Mouse (Mus musculus) forebrain, embryonic 16.5 days (tissue): Measurements from ENCODE around the gene Emp3. TPM values are rescaled to one million over a fixed set of nuclear protein-coding genes. Genes with fewer than 3 reads are reported as not detected.
"Not testable (repeated sequence)": the region's sequence is repeated elsewhere in the genome, so short reads cannot be mapped to it uniquely, and the experiment has no call there.

Experiments used
- ATAC-seq: fragments of 200-750 bp; cut with Nextera tagmentation; 2 replicates; pipeline ENCODE4 v1.8.0; 2017; ENCODE audit warnings: mild to moderate bottlenecking, moderate library complexity
- H3K27ac ChIP-seq: fragments of 300-500 bp; sonication (generic); 2 replicates; pipeline ENCODE4 v1.5.1; 2014; ENCODE audit warnings: low read length, control low read depth
- H3K27me3 ChIP-seq: fragments of 300-500 bp; sonication (generic); replicated peaks from 2 replicates; pipeline ENCODE4 v1.6.1; 2014; ENCODE audit warnings: low read length; ENCODE audit not compliant: control insufficient read depth, insufficient read depth
- H3K36me3 ChIP-seq: fragments of 300-500 bp; sonication (generic); 2 replicates; pipeline ENCODE4 v1.6.1; 2014; ENCODE audit not compliant: control insufficient read depth, insufficient read depth
- H3K4me1 ChIP-seq: fragments of 300-500 bp; sonication (generic); replicated peaks from 2 replicates; pipeline ENCODE4 v1.6.1; 2014; ENCODE audit warnings: low read length; ENCODE audit not compliant: control insufficient read depth, insufficient read depth
- H3K4me2 ChIP-seq: fragments of 300-500 bp; sonication (generic); 2 replicates; pipeline ENCODE4 v1.6.1; 2014; ENCODE audit warnings: mild to moderate bottlenecking, low read length, control low read depth
- H3K4me3 ChIP-seq: fragments of 300-500 bp; sonication (generic); replicated peaks from 2 replicates; pipeline ENCODE4 v1.5.1; 2014; ENCODE audit warnings: mild to moderate bottlenecking, low read length, control low read depth
- H3K9ac ChIP-seq: fragments of 300-500 bp; sonication (generic); replicated peaks from 2 replicates; pipeline ENCODE4 v1.6.1; 2014; ENCODE audit warnings: low read depth, low read length, control low read depth
- H3K9me3 ChIP-seq: fragments of 300-500 bp; sonication (generic); 2 replicates; pipeline ENCODE4 v1.6.1; 2016; ENCODE audit warnings: low read length; ENCODE audit not compliant: control insufficient read depth
- WGBS: fragments of 180-500 bp; shearing (Covaris S2); extraction: QIAGEN DNeasy Blood & Tissue Kit; methylation state at CpG from one replicate; pipeline ENCODE4 v1.1.7; 2014; 5-methylcytosine and 5-hydroxymethylcytosine counted together
- polyA plus RNA-seq: library from polyadenylated mRNA; unstranded; fragments of >200 nt; fragmentation: Nextera tagmentation; extraction: Ambion mirVana; gene quantifications from 2 replicates; pipeline ENCODE4 v1.2.1, GENCODE M21; 2015

Gene Emp3
- 19.2 and 21.6 TPM in 2 replicates for polyA plus RNA-seq

GRCm38 (mm10) chr7:45921242-45921621 lies at the start of gene Emp3:
Emp3 (minus strand) TSS chr7:45921404.
- H3K36me3 ChIP-seq: no peaks in the 10 kb centered on the region
- no peaks in the 10 kb centered on the region for H3K9me3 ChIP-seq
- no peaks in the 10 kb centered on the region for H3K27me3 ChIP-seq
- no peak within 1 kb of the TSS for H3K4me2 ChIP-seq
- H3K9ac ChIP-seq: no peak within 1 kb of the TSS
- H3K27ac ChIP-seq: no peak within 1 kb of the TSS
- WGBS: 42% methylated on average over 9 of the region's 9 CpGs
- peaks cover 26% of the 10 kb centered on the region for H3K4me1 ChIP-seq
- ATAC-seq: no peak
- H3K4me3 ChIP-seq: no peak within 1 kb of the TSS

- H3K4me1 ChIP-seq: no peaks in the 10 kb centered on the region
- no peaks in the 10 kb centered on the region for H3K36me3 ChIP-seq
- H3K9me3 ChIP-seq: no peaks in the 10 kb centered on the region
- H3K4me2 ChIP-seq: no peak overlapping the region
- H3K9ac ChIP-seq: no peak overlapping the region
- H3K4me3 ChIP-seq: no peak overlapping the region
- H3K27ac ChIP-seq: no peak overlapping the region
- no peaks in the 10 kb centered on the region for H3K27me3 ChIP-seq
- WGBS: 71% methylated on average over 4 of the region's 4 CpGs
- no peak for ATAC-seq
Observed at GRCm38 (mm10) chr7:45956611-45957010, 35.4 kb upstream of the Emp3 start.

GRCm38 (mm10) chr7:45949061-45949460 lies 27.9 kb upstream of the Emp3 start:
- 82% methylated on average over 4 of the region's 4 CpGs for WGBS
- Histone ChIP-seq H3K4me2 (no peak overlapping the region), H3K36me3 (no peaks in the 10 kb centered on the region), H3K4me1 (no peaks in the 10 kb centered on the region), H3K27me3 (no peaks in the 10 kb centered on the region), H3K9ac (no peak overlapping the region), H3K4me3 (no peak overlapping the region), H3K27ac (no peak overlapping the region), H3K9me3 (no peaks in the 10 kb centered on the region)
- ATAC-seq: no peak

- not testable (repeated sequence) for ATAC-seq, H3K27me3 ChIP-seq, H3K9me3 ChIP-seq, H3K4me1 ChIP-seq, H3K27ac ChIP-seq, H3K4me3 ChIP-seq, H3K9ac ChIP-seq, H3K36me3 ChIP-seq, H3K4me2 ChIP-seq
- 83% methylated on average over 1 of the region's 1 CpGs for WGBS
Observed at GRCm38 (mm10) chr7:45943280-45943679, 22.1 kb upstream of the Emp3 start.

DNA sequence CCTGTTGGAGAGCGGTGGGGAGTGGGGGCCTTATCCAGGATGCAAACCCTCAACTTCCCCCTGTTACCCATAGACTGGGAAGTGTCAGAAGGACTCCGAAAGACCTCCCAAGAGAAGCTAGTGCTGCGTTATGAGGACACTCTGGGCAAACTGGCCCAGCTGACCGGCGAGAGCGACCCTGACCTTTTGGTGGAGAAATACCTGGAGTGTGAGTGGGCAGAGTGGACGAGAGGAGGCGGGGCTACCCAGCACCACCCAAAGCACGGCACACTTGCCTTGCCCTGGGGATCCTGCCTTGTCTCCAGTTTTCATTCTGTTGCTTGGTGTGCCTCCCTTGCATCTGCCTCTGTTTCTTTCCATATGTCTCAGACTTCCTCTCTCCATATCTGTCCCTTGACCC lies 20.8 kb upstream of the Emp3 start:
- no peak overlapping the region for H3K9ac ChIP-seq
- no peaks in the 10 kb centered on the region for H3K4me1 ChIP-seq
- ATAC-seq: no peak
- no peak overlapping the region for H3K27ac ChIP-seq
- H3K4me3 ChIP-seq: no peak overlapping the region
- no peaks in the 10 kb centered on the region for H3K9me3 ChIP-seq
- no peaks in the 10 kb centered on the region for H3K27me3 ChIP-seq
- no peak overlapping the region for H3K4me2 ChIP-seq
- H3K36me3 ChIP-seq: no peaks in the 10 kb centered on the region
- 92% methylated on average over 8 of the region's 9 CpGs for WGBS

GRCm38 (mm10) chr7:45939836-45940235 lies 18.6 kb upstream of the Emp3 start:
- Histone ChIP-seq H3K27ac (no peak overlapping the region), H3K27me3 (no peaks in the 10 kb centered on the region), H3K9ac (no peak overlapping the region), H3K36me3 (no peaks in the 10 kb centered on the region), H3K4me3 (no peak overlapping the region), H3K9me3 (no peaks in the 10 kb centered on the region), H3K4me2 (no peak overlapping the region), H3K4me1 (no peaks in the 10 kb centered on the region)
- no peak for ATAC-seq
- WGBS: 54% methylated on average over 2 of the region's 2 CpGs

DNA sequence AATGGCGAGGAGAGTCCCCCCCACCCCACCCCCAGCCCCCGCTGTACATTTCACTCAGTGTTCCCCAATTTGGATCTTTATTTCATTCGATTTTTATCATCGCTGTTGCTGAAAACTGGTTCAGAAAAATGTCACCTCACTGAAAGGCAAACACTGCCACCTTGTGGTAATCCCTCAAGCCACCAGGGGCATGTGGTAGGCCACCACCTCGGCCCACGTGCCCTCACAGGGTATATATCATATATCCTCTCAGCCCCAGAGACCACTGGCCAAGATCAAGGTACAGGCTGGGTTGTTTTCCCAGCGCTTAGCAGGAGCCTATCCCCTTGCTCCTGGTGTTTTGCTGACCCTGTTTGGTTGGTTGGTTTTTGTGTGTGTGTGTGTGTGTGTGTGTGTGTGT lies 13.9 kb upstream of the Emp3 start:
- Histone ChIP-seq H3K4me1 (no peaks in the 10 kb centered on the region), H3K4me3 (no peak overlapping the region), H3K36me3 (no peaks in the 10 kb centered on the region), H3K4me2 (no peak overlapping the region), H3K27me3 (no peaks in the 10 kb centered on the region), H3K9me3 (0 out of 2 replicates have a peak, but pooled peaks cover 2% of the 10 kb centered on the region), H3K27ac (no peak overlapping the region), H3K9ac (no peak overlapping the region)
- ATAC-seq: no peak
- 25% methylated on average over 7 of the region's 7 CpGs for WGBS

- WGBS: 93% methylated on average over 12 of the region's 12 CpGs
- not testable (repeated sequence) for H3K4me2 ChIP-seq, H3K27me3 ChIP-seq, H3K9ac ChIP-seq, H3K4me3 ChIP-seq, ATAC-seq, H3K9me3 ChIP-seq, H3K36me3 ChIP-seq, H3K4me1 ChIP-seq, H3K27ac ChIP-seq
Observed at GRCm38 (mm10) chr7:45933766-45934165, 12.6 kb upstream of the Emp3 start.

DNA sequence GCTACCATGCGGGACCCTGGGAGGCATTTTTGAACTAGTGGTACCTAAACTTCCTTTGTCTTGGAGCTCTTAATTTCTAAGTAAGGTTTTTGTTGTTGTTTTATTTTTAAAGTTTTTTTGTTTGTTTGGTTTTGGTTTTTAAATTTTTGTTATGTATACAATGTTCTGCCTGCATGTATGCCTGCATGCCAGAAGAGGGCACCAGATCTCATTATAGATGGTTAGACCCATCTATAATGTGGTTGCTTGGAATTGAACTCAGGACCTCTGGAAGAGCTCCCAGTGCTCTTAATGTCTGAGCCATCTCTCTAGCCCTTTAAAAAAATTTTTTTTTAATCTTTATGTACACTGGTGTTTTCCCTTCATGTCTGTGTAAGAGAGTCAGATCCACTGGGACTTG lies 8.5 kb upstream of the Emp3 start:
- no peak for ATAC-seq

More for the DNA sequence above, 8.5 kb upstream of the Emp3 start:
- Histone ChIP-seq H3K4me3 (no peak overlapping the region), H3K4me1 (no peaks in the 10 kb centered on the region), H3K27me3 (0 out of 2 replicates have a peak, but pooled peaks cover 2% of the 10 kb centered on the region), H3K9me3 (0 out of 2 replicates have a peak, but pooled peaks cover 2% of the 10 kb centered on the region), H3K27ac (no peak overlapping the region), H3K36me3 (no peaks in the 10 kb centered on the region), H3K9ac (no peak overlapping the region), H3K4me2 (no peak overlapping the region)
- 90% methylated on average over 1 of the region's 1 CpGs for WGBS
